Mouse (Mus musculus) bone marrow macrophage, adult 2 months (primary cell): ENCODE data around the gene Ccpg1.

Source experiments
- CTCF ChIP-seq: IDR thresholded peaks from 2 replicates; pipeline ENCODE4 v1.5.1; 2012; ENCODE audit warnings: low read depth, mild to moderate bottlenecking, low read length, moderate library complexity
- POLR2A ChIP-seq: IDR thresholded peaks from 2 replicates; pipeline ENCODE4 v1.6.1; 2012; ENCODE audit warnings: mild to moderate bottlenecking, low read depth, low read length, borderline replicate concordance

DNA sequence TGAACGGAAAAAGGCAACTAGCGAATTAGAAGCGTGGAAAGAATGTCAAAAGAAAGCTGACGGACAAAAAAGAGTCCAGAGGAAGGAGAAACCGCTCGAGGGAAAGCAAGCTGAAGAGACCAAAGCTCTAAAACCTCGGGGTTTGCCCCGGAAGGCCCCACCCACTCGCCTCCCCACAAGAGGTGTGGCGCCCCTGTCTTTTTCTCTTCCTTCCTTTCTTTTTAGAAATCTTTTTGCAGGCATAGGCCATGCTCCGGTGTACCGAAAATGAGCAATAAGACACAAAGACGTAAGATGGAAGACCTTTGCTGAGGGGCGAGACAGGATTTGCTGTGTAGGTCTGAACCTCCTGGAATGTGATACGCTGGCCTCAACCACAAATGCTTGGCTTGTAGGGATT is 23.3 kb upstream of the Ccpg1 start:
- TF ChIP-seq CTCF (no peak), POLR2A (no peak)
